Mouse (Mus musculus) liver, postnatal 0 days (tissue): ENCODE data around the gene Ybey.

Experiments used
- CTCF ChIP-seq: sonication (generic); IDR thresholded peaks from 2 replicates; pipeline ENCODE4 v1.5.1; 2016; ENCODE audit warnings: antibody characterized with exemption, low read depth
- EP300 ChIP-seq: IDR thresholded peaks from 2 replicates; pipeline ENCODE4 v1.6.1; 2016; ENCODE audit warnings: antibody characterized with exemption, low read depth, mild to moderate bottlenecking

- TF ChIP-seq EP300: no peak
- no peak for TF ChIP-seq CTCF
Observed at GRCm38 (mm10) chr10:76496366-76496765, 27.5 kb upstream of the Ybey start.
